Mouse (Mus musculus): ENCODE data around the gene Erbb2.

Erbb2 gene

DNA sequence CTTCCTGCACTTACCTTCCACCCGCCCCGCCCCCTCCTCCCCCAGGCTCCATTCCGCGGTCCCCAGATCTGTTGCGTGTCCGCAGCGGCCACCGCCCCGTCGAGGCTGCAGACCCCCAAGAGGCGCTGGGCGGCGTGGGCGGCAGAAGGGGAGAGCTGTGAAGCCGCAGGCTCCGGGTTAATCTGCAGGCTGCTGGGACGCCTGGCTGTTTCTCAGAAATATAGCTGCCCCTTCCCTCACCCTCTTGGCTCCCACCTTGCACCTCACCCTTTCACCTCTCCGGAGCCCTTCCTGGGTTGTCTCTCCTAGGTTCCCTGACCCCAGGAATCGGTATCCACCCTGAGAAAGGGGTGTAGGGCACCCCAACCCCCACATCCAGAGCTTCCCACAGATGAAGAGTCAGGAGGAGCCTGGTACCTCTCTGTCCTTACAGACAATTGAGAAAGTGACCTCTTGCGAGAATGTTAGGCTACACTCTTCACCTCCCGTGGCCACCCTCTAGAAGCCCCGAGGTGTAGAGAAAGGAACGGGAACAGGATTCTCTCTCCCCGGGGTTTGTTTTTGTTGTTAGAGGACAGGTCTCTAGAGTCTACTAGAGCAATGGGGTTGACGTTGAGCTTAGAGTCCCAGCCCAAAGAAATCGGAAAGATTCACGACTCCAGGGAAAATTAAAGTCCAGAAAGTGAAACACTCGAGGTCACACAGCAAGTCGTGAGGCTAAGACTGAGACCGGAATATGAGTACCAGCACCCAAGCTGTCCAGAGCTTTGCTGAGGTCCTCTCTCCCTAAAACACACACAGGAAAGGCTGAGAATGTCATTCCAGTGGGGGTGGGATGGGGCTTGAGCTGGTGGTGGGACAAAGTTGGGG lies 46.1 kb downstream of the Erbb2 start:
- peak; percentile 51 for DNase-seq

DNA sequence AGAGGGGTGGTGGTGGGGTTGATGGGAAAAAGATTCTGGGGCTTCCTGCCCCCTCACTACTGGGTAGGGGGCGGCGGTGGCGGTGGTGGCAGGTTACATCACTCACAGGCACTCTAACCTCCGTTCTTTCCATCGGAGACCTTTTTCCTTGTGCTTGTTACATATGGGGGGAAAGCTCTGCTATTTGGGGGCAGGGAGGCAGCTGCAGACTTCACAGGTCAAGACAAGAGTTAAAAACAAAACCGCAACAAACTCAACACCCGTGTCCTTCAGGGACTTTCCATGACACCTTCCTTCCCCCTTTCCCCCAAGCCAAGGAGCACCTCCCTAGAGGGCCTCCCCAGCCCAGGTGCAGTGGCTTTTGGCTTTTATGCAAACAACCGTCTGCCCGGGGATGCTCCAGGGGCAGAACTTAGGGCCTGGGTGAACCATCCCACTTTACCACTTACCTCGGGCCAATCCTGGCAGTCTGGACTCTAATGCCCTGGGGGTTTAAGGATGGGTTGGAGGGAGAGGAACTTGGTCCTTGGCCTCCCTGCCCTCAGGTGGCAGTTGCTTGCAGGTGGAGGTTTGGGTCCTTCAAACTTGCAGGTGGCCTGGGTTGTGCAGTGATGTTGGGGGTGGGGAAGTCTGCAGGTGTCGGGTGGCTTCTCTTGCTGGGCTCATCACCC lies 46.9 kb downstream of the Erbb2 start:
- peak; percentile 22 for DNase-seq

DNA sequence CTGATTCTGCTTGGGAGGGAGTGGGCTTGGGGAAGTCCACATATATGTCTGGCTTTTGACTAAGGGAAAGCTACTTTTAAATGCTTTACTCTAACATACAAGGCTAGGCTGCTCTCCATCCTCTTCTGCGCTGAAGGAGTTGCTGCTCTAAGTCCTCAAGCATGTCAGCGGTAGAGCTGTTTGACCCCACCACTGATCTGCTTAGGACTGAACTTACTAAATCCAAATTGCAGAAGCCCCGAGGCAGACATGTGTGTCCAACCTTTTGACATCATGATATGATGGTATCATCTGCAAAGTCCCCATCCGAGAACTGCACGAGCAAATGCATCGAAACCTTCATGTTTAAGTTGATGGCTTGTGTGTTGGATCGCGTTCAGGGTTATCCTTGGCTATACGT lies 47.6 kb downstream of the Erbb2 start:
- no peak for DNase-seq

DNA sequence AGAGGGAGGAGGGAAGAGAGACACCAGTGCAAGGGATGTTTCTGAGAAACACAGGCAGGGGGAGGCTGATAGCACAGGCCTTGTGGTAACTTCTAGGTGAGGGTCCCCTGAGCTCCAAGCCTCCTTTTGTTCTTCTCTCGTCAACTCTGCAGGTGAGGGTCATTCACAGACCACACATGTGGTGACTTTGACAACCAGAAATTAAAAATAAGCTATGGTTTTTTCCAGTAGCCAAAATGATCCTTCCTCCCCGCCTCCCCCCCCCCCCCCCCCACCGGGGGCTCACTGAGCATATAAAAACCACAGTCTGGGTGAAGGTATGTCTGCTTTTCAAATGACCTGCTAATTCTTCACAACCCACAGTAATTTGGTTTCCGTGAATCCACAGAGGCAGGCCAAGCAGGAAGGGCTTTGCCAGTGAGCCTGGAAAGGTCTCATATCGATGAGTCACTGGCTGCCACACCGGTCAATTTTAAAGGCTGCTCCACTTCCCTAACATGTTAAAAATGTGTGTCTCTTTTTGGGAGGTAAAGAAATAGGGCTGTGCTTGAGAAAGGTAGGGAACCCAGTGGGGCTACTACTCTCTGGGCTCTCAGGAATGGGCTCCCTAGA lies 48.9 kb downstream of the Erbb2 start:
- no peak for DNase-seq

DNA sequence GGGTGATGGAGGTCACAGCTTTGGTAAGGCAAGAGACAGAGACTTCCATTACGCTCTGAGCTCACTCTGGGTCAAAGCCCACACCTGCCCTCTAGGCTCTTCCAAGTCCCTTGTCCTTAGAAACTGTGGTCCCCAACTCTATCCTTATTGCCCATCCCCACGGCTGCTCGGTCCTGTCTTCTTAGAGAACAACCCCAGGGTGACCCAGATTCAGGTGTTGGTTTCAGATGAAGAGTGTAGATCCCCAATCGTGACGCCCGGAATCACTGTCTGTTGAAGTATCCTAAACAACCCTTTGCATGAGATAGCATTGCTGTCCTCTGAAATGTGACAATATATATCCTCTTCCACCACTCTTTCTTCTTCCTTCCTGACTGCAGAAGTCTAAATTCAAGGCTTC lies 50.0 kb downstream of the Erbb2 start:
- DNase-seq = no peak

DNA sequence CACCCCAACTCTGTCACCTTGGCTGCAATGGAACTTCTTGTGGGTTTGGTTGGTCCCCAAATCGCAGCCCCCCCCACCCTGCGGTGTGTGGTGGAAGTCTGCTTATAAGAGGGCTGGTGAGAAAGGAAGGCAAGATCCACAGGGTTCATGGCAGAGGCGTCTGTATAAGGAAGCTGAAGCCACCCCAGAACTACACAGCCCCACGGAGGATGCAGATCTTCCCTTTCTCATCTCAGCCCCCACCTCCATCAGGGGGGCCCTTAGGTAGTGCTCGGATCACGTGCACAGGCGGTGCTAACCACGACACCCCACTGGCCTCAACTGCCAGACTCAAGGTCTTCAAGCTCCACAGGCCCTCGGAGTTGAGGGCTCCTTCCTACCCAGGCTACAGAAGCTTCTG lies 51.6 kb downstream of the Erbb2 start:
- DNase-seq = no peak

DNA sequence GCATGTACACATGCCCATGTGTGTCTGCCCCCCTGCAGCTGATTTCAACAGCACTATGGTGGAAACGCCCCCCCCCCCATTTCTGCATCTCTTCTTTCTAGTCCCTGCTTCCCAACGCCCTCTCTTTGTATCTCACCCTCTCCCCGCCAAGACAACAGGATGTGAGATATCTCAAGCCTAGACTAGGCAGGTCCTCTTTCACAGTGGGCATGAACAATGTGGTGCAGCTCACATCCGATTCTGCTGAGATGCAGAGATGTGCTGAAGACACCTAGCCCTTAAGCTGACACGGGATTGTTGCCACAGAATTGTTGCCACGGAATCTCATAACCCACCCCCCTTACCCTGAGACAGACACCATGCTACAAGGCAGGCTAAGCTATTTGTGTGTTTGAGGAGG lies 52.2 kb downstream of the Erbb2 start:
- no peak for DNase-seq

DNA sequence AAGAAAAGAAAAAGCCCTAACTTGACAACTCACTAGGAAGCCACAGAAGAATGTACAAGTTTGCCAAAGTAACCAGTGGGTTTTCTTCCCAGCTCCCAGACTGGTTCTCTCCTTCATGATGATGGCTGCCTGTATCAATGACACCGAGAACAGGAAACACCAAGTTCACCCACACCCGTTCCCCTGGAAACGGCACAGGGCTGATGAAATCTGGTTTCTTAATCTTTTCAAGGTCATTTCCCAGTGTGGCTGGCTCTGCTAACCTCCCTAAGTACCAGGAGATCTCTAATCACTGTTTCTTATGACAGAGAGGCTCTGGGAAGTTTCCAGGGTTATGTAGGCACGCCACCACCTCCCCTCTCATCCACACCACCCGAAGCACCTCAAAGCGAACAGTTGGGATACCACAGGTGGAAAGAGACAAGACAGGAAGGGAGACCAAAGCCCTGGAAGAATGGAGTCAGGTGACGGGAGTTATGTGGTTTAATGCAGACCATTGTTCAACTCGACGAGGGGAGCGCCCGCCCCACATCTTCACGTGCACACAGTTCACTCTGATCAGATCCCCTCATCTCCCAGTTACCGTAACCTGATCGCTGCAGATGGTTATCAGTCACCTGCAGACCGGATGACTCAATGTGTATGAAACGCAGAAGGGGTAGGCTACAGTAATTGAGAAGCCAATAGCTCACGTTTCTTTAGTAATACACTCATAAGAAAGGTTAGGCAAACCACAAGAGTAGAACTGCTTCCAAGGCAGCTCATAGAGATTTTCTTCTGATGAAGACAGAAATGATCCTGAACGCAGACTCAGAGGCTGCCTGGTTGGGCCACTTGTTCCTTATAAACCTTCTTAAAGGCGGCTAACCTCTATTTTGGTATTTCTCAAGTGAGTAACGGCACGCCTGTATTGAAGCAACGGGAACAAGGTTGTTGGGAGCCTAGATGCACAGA lies 57.8 kb downstream of the Erbb2 start:
- no peak for DNase-seq

DNA sequence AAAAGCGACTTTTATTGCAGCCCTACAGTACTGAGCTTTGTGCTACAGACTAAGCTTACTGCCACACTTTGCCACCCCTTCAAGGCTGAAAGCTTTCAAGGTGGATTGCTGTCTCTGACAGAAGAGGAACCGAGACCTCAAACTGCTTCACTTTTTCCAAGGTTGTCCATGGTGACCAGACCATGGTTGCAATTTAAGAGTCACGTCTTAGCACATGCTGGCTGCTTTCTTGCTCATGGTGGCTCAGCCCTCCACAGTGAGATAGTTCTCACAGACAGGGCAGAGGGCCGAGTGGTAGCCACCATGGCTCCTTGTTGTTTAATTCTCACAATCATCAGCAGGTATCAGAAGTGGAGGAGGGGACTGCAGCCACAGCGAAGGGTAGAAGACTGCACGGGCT lies 58.5 kb downstream of the Erbb2 start:
- DNase-seq = no peak

DNA sequence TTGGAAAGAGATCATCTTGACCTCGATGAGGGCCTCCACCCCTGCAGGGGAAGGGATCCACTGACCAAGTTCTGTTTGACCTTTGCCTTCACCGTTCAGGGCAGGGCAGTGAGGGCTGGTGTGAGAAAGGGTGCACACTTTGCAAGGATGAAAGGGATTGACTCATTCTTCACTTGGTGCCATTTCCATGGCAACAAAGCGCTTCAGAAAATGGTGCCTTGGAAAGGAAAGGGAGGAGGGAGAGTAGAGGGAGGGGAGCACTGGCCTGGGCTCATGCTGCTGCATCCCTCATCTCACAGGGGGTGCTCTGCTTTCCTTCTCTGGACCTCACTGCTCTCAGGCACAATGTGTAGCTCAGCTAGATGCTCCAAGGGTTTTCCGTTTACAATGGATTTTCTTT lies 60.4 kb downstream of the Erbb2 start:
- no peak for DNase-seq

DNA sequence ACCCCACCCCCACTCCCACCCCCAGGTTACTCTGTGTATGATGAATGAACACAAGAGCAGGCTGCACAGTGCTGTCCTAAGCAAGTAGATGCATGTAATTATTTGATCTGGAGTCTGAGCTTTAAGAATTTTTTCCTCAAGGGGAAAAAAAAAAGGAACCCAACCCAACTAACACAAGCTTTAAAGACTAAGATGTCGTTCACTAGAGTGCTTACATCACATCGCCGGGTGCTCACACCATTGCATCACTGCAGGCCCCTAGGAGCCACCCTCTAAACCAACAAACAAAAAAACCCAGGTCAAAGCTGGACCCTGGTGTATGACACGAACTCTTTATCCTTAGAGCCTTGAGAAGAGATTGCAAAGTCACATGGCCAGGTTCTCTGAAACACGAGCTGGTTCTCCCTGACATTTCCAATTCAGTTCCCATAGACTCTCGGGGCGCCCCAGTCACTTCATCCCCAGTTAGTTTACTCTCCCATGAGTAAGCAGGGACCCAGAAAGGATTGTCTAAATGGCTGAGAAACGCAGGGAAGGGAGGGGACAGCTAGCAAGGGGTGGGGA lies 61.7 kb downstream of the Erbb2 start:
- no peak for DNase-seq

DNA sequence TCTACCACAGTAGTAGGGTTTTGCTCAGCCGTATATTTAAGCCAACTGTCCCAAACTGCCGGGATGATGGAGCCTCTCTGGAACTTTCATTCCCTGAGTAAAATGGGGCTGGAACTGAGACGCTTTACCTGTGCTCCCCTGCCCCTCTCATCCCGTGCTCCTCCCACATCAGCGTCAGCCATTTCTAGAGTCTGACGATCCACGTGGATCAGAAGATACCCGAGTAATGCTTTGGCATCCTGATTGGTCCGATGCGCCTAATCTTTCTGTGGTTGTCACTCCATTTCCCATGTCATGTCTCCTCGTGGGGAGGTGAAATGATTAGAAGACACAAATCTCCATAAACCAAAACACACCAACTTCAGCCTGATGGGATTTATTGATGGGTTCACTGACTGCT lies 62.7 kb downstream of the Erbb2 start:
- no peak for DNase-seq

DNA sequence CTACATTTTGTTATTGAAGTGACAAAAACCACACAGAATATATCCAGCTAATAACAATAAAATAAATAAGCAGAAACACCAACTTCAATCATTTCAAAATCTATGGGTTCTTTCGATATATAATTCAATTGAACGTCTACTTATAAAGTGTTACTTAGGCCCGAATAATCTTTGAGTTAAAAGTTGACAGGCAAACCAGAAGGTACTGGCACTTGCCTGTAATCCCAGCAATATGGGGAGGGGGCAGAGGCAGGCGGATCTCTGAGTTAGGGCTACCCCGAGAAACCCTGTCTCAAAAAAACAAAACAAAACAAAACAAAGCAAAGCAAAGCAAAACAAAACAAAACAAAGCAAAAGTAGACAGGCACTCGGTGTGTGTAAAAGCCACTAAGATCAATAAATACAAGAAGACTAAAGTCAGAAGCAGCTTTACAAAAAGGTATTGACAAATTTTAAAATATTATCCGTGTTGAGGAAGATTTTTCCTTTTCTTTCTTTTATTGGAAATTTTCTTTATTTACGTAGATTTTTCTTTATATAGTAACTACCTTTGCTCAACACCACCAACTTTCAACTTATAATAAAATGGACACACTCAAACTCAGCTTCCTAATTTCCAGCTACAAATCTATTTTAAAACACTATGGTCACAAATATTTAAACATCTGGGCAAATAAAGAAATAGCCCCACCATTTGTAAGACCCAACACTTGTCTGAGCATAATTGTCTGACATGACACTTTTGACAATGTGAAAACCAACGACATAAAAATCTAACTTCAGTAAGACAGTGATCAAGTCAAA lies 63.6 kb downstream of the Erbb2 start:
- DNase-seq = no peak

DNA sequence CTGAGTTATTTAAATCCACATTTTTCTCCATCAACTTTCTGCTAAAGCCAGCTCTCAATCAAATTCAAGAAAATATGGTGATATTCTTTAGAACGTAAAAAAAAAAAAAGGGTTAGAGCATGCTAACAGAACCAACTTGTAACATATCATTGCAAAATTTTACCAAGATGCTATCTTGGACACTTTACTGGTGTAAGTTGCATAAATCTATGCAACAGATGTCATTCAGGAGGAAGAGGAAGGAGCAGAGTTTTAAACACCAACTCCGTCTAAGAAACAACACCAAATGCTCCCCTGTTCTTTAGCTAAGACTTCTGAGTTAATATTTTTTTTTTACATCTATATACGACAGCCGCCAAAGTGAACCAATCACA lies 64.2 kb downstream of the Erbb2 start:
- DNase-seq = no peak

DNA sequence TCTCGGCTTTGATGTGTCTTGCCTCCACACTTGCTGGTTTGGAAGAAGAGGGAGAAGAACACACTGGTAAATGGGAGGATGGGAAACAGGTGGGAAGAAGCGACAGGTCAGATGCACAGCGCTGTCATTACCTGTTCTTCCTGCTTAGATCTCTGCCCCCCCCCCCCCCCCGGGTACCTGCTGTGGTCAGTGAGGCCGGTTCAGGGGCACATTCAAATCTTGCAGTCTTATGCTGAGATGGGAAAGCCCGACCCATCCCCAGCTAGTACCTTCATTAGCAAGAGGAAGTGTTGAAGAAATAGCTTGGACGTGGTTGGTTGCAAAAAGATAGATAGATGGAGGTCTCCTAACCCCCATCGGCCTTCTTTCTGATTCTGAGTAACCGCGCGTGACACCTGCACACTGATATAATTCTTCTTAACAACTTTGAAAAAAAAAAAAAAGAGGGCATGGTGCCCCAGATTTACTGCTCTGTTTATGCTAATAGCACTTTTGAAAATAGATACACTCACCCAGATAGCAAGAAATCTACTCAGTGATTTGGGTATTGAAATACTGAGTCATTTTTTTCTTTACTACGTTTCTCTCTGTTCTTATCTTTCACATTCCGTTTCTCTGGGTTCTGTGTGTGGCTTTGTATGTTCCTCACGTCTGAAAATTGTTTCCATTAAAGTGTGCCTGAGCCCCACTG lies 64.9 kb downstream of the Erbb2 start:
- no peak for DNase-seq

DNA sequence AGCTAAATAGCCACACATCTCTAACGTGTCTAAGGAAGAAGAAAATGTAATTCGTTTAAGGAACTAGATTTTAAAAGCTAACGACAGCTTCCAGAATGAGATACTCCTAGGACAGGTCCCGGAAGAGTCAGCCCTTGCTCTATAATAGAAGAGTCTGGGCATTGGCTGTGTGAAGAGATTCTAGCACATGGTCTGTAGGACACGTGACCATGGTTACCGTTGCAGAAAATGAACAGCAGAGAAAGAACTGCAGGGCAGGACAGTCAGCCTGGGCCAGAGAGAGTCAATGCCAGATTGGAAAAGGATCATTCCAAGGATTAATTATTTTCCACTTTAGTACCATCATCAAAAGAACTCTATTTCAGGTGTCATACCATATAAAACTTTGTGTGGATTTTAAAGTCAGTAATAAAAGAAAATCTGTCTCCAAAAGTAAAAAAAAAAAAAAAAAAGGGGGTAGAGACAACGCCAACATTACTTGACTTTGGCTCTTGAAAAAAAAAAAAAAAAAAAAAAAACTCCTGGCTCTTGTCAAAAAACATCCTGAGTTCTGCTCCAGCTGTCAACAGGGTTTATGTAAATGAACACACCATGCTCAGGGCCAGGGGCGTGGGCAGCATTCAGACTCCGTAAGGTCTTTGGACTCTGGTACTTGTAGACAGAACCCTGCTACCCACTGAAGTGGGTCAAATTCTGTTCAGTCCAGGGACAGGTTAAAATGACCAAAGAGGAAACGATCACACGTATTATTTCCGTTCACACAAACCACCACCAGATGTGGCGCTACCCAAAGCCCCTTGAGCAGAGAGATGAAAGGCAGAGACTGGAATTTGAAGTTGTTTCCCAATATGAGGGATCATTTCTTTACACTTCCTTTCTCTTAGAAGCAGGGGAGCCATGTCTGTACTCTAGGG lies 67.0 kb downstream of the Erbb2 start:
- no peak for DNase-seq

DNA sequence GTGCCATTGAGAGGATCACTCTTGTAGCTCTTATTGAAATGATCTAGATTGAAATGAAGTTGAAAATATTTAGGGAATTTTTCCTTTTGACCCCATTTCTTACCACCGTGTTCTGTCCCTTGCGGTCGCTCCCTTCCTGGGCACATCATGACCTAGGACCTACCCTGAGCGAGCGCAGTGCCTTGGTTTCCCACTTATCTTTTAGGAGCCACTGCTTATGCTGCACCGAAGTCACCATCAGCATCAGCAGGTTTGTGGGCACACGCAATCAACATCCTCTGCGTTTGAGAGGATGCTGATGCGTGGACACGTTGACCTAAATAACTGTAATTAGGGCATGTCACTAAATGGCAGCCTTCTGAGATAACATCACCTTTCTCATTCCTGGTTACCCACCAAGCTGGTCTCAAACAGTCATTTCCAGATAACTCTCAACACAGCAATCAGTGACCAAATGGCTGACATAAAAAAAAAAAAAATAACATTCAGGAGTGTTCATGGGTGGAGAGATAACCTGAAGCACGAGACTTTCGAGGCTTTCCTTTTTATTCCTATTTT lies 67.7 kb downstream of the Erbb2 start:
- DNase-seq = no peak

DNA sequence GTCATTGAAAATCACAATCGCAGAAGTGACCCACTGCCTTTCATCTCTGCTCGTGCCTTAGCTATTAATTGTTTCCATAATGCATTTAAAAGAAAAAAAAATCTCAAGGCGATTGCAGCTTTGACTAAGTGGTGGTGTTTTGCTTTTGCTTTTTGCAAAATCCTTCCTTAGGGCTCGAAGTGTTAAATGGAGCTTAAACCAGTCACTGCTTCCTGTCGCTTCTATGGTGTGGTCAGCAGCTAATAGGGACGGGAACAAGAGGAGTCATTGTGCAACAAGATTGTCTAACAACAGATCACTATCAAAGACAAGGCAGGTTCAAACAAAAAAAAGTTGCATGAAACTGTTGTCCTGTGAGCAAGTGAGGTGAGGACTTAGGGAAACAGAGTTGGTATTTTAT lies 69.0 kb downstream of the Erbb2 start:
- DNase-seq = no peak

DNA sequence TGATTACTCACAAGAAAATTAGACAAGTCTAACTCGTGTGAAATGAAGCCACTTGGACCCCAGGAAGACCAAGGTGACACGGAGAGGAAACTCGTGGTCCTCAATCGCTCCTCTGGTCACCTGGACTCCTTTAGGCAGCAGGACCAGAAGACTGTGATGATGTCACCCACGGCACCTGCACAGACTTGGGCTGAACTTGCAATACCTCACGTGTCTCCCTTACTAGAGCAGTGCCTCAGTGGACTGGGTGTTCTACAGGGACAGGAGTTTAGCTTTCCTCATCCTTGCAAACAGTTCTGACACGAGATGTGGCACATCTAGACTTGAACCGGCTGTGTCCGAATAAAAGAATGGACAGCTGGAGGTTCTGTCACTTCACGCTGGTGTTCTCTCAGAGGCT lies 69.8 kb downstream of the Erbb2 start:
- no peak for DNase-seq

DNA sequence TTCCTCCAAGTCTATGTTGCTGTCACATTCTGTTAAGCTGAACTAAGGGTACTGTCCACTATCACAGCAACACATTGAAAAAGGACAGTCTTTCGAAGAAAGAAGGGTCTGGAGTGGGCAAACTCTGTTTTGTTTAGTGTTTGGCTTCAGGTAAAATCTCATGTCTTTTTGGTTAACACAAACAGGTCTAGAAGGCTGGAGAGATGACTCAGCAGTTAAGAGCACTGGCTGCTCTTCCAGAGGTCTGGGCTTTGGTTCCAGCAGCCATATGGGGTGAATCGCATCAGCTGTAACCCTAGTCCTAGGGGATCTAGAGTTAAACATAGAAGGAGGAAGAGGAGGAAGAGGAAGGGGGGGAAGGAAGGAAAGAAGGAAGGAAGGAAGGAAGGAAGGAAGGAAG lies 73.5 kb downstream of the Erbb2 start:
- DNase-seq = no peak

All from cerebellum, adult 9-11 months (tissue).